Mouse (Mus musculus): ENCODE results near the gene Txnip.
"Not testable (repeated sequence)": the region's sequence is repeated elsewhere in the genome, so short reads cannot be mapped to it uniquely, and the experiment has no call there.

The Txnip gene

GRCm38 (mm10) chr3:96557694-96558093, at the start of gene Txnip:
Gene Txnip, plus strand, starts transcription at chr3:96557957.
- peak; percentile 100 for DNase-seq (ENCODE audit: low spot score in 2 of 2)

- DNase-seq (ENCODE audit: low spot score in 2 of 2), result not testable (repeated sequence)
Measured at GRCm38 (mm10) chr3:96507966-96508365, 49.8 kb upstream of the Txnip start.

GRCm38 (mm10) chr3:96520171-96520570, 37.6 kb upstream of the Txnip start:
- no peak for DNase-seq (ENCODE audit: low spot score in 2 of 2)

- no peak for DNase-seq (ENCODE audit: low spot score in 2 of 2)
Measured at GRCm38 (mm10) chr3:96522149-96522548, 35.6 kb upstream of the Txnip start.

- no peak for DNase-seq (ENCODE audit: low spot score in 2 of 2)
Measured at GRCm38 (mm10) chr3:96524028-96524810, 33.5 kb upstream of the Txnip start.

GRCm38 (mm10) chr3:96524914-96525313, 32.8 kb upstream of the Txnip start, which contains the start of gene Hfe2:
Gene Hfe2, plus strand, starts transcription at chr3:96525172.
- no peak for DNase-seq (ENCODE audit: low spot score in 2 of 2)

GRCm38 (mm10) chr3:96526013-96526762, 31.6 kb upstream of the Txnip start:
- no peak for DNase-seq (ENCODE audit: low spot score in 2 of 2)

- DNase-seq (ENCODE audit: low spot score in 2 of 2), result no peak
Measured at GRCm38 (mm10) chr3:96526864-96527542, 30.8 kb upstream of the Txnip start.

- no peak for DNase-seq (ENCODE audit: low spot score in 2 of 2)
Measured at GRCm38 (mm10) chr3:96528506-96528905, 29.3 kb upstream of the Txnip start.

- DNase-seq (ENCODE audit: low spot score in 2 of 2), result no peak
Measured at GRCm38 (mm10) chr3:96532050-96532449, 25.7 kb upstream of the Txnip start.

GRCm38 (mm10) chr3:96534300-96534699, 23.5 kb upstream of the Txnip start:
- DNase-seq (ENCODE audit: low spot score in 2 of 2), result no peak

GRCm38 (mm10) chr3:96539316-96539715, 18.4 kb upstream of the Txnip start:
- no peak for DNase-seq (ENCODE audit: low spot score in 2 of 2)

- DNase-seq (ENCODE audit: low spot score in 2 of 2), result no peak
Measured at GRCm38 (mm10) chr3:96540740-96541139, 17.0 kb upstream of the Txnip start.

- no peak for DNase-seq (ENCODE audit: low spot score in 2 of 2)
Measured at GRCm38 (mm10) chr3:96541328-96542078, 16.3 kb upstream of the Txnip start.

- DNase-seq (ENCODE audit: low spot score in 2 of 2), result no peak
Measured at GRCm38 (mm10) chr3:96542554-96542953, 15.2 kb upstream of the Txnip start.

- no peak for DNase-seq (ENCODE audit: low spot score in 2 of 2)
Measured at GRCm38 (mm10) chr3:96543345-96543744, 14.4 kb upstream of the Txnip start.

- DNase-seq (ENCODE audit: low spot score in 2 of 2), result no peak
Measured at GRCm38 (mm10) chr3:96545565-96545964, 12.2 kb upstream of the Txnip start.

- DNase-seq (ENCODE audit: low spot score in 2 of 2), result no peak
Measured at GRCm38 (mm10) chr3:96546880-96547279, 10.9 kb upstream of the Txnip start.

- DNase-seq (ENCODE audit: low spot score in 2 of 2), result no peak
Measured at GRCm38 (mm10) chr3:96547389-96547960, 10.3 kb upstream of the Txnip start.

- no peak for DNase-seq (ENCODE audit: low spot score in 2 of 2)
Measured at GRCm38 (mm10) chr3:96548824-96549223, 8.9 kb upstream of the Txnip start.

GRCm38 (mm10) chr3:96549346-96549745, 8.4 kb upstream of the Txnip start:
- DNase-seq (ENCODE audit: low spot score in 2 of 2), result no peak
